Mouse (Mus musculus) frontal cortex, postnatal 25 days (tissue): ENCODE measurements around the gene Gm20489.
A peak's percentile ranks its signal among the peaks of the same experiment; 100 is the strongest.

ENCODE experiments used
- DNase-seq, 2 experiments: peaks; one replicate each; pipeline ENCODE4 v3.0.0; 2022; ENCODE audit warnings: low spot score in 2 of 2

The Gm20489 gene

GRCm38 (mm10) chrX:101260441-101261325 is 8.1 kb downstream of the Gm20489 start:
- DNase-seq = no peak

GRCm38 (mm10) chrX:101256603-101257002 is 12.2 kb downstream of the Gm20489 start:
- no peak for DNase-seq

- peak in 1 of 2 experiments; percentile 7 for DNase-seq
Observed at GRCm38 (mm10) chrX:101254740-101255139, 14.1 kb downstream of the Gm20489 start.

- peak; percentile 57 to 73 for DNase-seq
Observed at GRCm38 (mm10) chrX:101253952-101254729, 14.7 kb downstream of the Gm20489 start, which contains the start of gene Foxo4. Gene Foxo4 (plus strand): TSS chrX:101254528.

- no peak for DNase-seq
Observed at GRCm38 (mm10) chrX:101245011-101245410, 23.8 kb downstream of the Gm20489 start.

- DNase-seq = no peak
Observed at GRCm38 (mm10) chrX:101222796-101223162, 46.0 kb downstream of the Gm20489 start.

GRCm38 (mm10) chrX:101221834-101222795 is 46.7 kb downstream of the Gm20489 start, which contains the start of gene Snx12:
Gene Snx12 (minus strand): TSS chrX:101222563.
- peak; percentile 78 to 81 for DNase-seq
